In the genomic region with DNA sequence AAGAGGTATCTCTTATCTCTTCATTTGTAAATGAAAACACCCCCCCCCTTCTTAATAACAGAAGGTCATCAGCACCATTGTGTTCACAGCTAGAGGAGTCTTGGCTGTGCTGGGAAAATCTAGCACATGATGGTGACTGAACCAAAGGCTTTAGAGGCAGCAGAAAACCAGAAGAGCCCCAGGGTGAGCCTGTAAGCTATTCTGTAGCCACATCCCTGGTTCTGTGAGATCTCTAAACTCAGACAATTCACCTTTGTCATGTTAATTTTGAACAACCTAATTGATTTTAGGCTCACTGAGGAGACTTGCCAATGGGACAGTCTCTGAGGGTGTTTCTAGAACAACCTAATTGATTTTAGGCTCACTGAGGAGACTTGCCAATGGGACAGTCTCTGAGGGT, we compare ENCODE assay signal across 26 mouse cellular contexts.
"Had no signal": no experiment of that assay in that cellular context is flagged by ENCODE, and none has a peak within 500 bp of the region (broad histone marks: within the 10 kb centered on the region; RNA-seq: fewer than 3 reads in every experiment).

No protein-coding gene starts in this region.

- DNase-seq: gastrocnemius, postnatal 14 days; gastrocnemius, postnatal 36 days; heart, adult 2 months; heart, postnatal 14 days; heart, postnatal 36 days; kidney, adult 11 months; kidney, adult 2 months; kidney, adult 9 months; kidney, postnatal 14 days; kidney, postnatal 36 days; layer of hippocampus, adult 9-11 months; layer of hippocampus, postnatal 36 days; left cerebral cortex, postnatal 4 days had no signal

- H3K27ac ChIP-seq: heart, adult 2 months; heart, embryonic 10.5 days; heart, embryonic 13.5 days; heart, embryonic 15.5 days; hindbrain, embryonic 12.5 days; hindbrain, embryonic 14.5 days; kidney, embryonic 15.5 days; kidney, postnatal 0 days; limb, embryonic 13.5 days; limb, embryonic 15.5 days; liver, embryonic 12.5 days; liver, embryonic 14.5 days had no signal

- H3K36me3 ChIP-seq: heart, embryonic 10.5 days; heart, embryonic 13.5 days; heart, embryonic 15.5 days; hindbrain, embryonic 12.5 days; kidney, embryonic 15.5 days; limb, embryonic 13.5 days; limb, embryonic 15.5 days; liver, embryonic 12.5 days had no signal

- ATAC-seq: hindbrain, embryonic 16.5 days; intestine, embryonic 16.5 days; liver, embryonic 12.5 days had no signal

- H3K4me3 ChIP-seq: heart, adult 2 months; heart, embryonic 10.5 days; heart, embryonic 13.5 days; heart, embryonic 15.5 days; hindbrain, embryonic 12.5 days; kidney, embryonic 15.5 days; limb, embryonic 13.5 days; limb, embryonic 15.5 days; liver, embryonic 12.5 days had no signal

- H3K4me2 ChIP-seq: heart, embryonic 13.5 days; heart, embryonic 15.5 days; hindbrain, embryonic 12.5 days; hindbrain, embryonic 14.5 days; kidney, embryonic 15.5 days; limb, embryonic 13.5 days; limb, embryonic 15.5 days; liver, embryonic 12.5 days had no signal

- H3K9me3 ChIP-seq: heart, embryonic 10.5 days; heart, embryonic 13.5 days; heart, embryonic 15.5 days; hindbrain, embryonic 12.5 days; kidney, embryonic 15.5 days; limb, embryonic 13.5 days; limb, embryonic 15.5 days; liver, embryonic 12.5 days had no signal

- H3K27me3 ChIP-seq: heart, embryonic 13.5 days; heart, embryonic 15.5 days; hindbrain, embryonic 12.5 days; kidney, embryonic 15.5 days; limb, embryonic 15.5 days; liver, embryonic 12.5 days had no signal

- H3K9ac ChIP-seq: heart, embryonic 13.5 days; heart, embryonic 15.5 days; hindbrain, embryonic 12.5 days; hindbrain, embryonic 14.5 days; kidney, embryonic 15.5 days; limb, embryonic 13.5 days; limb, embryonic 15.5 days; liver, embryonic 12.5 days; liver, embryonic 14.5 days had no signal

- H3K4me1 ChIP-seq: heart, embryonic 10.5 days; liver, embryonic 12.5 days had no signal
